Mouse (Mus musculus) embryonic facial prominence, embryonic 15.5 days (tissue): ENCODE results near the gene Ppp6r2. TPM values are rescaled to one million over a fixed set of nuclear protein-coding genes. Genes with fewer than 3 reads are reported as not detected.

Experiments used
- ATAC-seq: fragments of 200-750 bp; cut with Nextera tagmentation; 2 replicates; pipeline ENCODE4 v1.8.0; 2017; ENCODE audit warnings: low read depth, moderate TSS enrichment; ENCODE audit not compliant: insufficient number of reproducible peaks, low FRiP score, low TSS enrichment
- H3K27ac ChIP-seq: fragments of 300-500 bp; sonication (generic); replicated peaks from 2 replicates; pipeline ENCODE4 v1.5.1; 2015; ENCODE audit warnings: mild to moderate bottlenecking, inconsistent platforms
- H3K27me3 ChIP-seq: fragments of 300-500 bp; sonication (generic); 2 replicates; pipeline ENCODE4 v1.6.1; 2015; ENCODE audit warnings: inconsistent platforms
- H3K36me3 ChIP-seq: fragments of 300-500 bp; sonication (generic); 2 replicates; pipeline ENCODE4 v1.6.1; 2015; ENCODE audit warnings: mild to moderate bottlenecking, inconsistent platforms
- H3K4me1 ChIP-seq: fragments of 300-500 bp; sonication (generic); 2 replicates; pipeline ENCODE4 v1.6.1; 2015; ENCODE audit warnings: inconsistent platforms
- H3K4me2 ChIP-seq: fragments of 300-500 bp; sonication (generic); replicated peaks from 2 replicates; pipeline ENCODE4 v1.6.1; 2015; ENCODE audit warnings: mild to moderate bottlenecking, inconsistent platforms
- H3K4me3 ChIP-seq: fragments of 300-500 bp; sonication (generic); replicated peaks from 2 replicates; pipeline ENCODE4 v1.5.1; 2015; ENCODE audit warnings: mild to moderate bottlenecking, inconsistent platforms
- H3K9ac ChIP-seq: fragments of 300-500 bp; sonication (generic); 2 replicates; pipeline ENCODE4 v1.6.1; 2015; ENCODE audit warnings: inconsistent platforms
- H3K9me3 ChIP-seq: fragments of 300-500 bp; sonication (generic); replicated peaks from 2 replicates; pipeline ENCODE4 v1.6.1; 2016; ENCODE audit warnings: inconsistent platforms
- WGBS: fragments of 180-500 bp; shearing (Covaris S2); methylation state at CpG from one replicate; pipeline ENCODE4 v1.1.7; 2015; 5-methylcytosine and 5-hydroxymethylcytosine counted together
- polyA plus RNA-seq: library from polyadenylated mRNA; unstranded; fragments of >200 nt; fragmentation: Nextera tagmentation; extraction: Ambion mirVana; gene quantifications from 2 replicates; pipeline ENCODE4 v1.2.1, GENCODE M21; 2015

Gene Ppp6r2
- polyA plus RNA-seq, 1 experiment from 2014 or later = 33.3 TPM

- Histone ChIP-seq H3K9me3 (no peaks in the 10 kb centered on the region), H3K4me3 (no peak overlapping the region), H3K9ac (no peak overlapping the region), H3K27me3 (no peaks in the 10 kb centered on the region), H3K4me2 (no peak overlapping the region), H3K4me1 (no peaks in the 10 kb centered on the region), H3K36me3 (peaks cover 60% of the 10 kb centered on the region), H3K27ac (no peak overlapping the region)
- WGBS = 67% methylated on average over 5 of the region's 5 CpGs
- no peak for ATAC-seq
These were observed 53.1 kb downstream of the Ppp6r2 start for GRCm38 (mm10) chr15:89264485-89264884.

- H3K36me3 ChIP-seq = peaks cover 75% of the 10 kb centered on the region
- H3K27me3 ChIP-seq = no peaks in the 10 kb centered on the region
- no peak overlapping the region for H3K4me2 ChIP-seq
- H3K27ac ChIP-seq = no peak overlapping the region
- no peaks in the 10 kb centered on the region for H3K9me3 ChIP-seq
- ATAC-seq = no peak
- 88% methylated on average over 3 of the region's 3 CpGs for whole genome bisulfite sequencing
- no peak overlapping the region for H3K9ac ChIP-seq
- H3K4me3 ChIP-seq = no peak overlapping the region
- H3K4me1 ChIP-seq = no peaks in the 10 kb centered on the region
These were observed 64.1 kb downstream of the Ppp6r2 start for GRCm38 (mm10) chr15:89275497-89275896.

- ATAC-seq = no peak
- Histone ChIP-seq H3K27ac (no peak overlapping the region), H3K4me3 (no peak overlapping the region), H3K9me3 (no peaks in the 10 kb centered on the region), H3K27me3 (no peaks in the 10 kb centered on the region), H3K9ac (no peak overlapping the region), H3K4me2 (no peak overlapping the region), H3K36me3 (peaks cover 82% of the 10 kb centered on the region), H3K4me1 (no peaks in the 10 kb centered on the region)
- WGBS = 93% methylated on average over 4 of the region's 4 CpGs
These were observed 66.0 kb downstream of the Ppp6r2 start for GRCm38 (mm10) chr15:89277366-89277765.

- 66% methylated on average over 6 of the region's 6 CpGs for WGBS
- no peak for ATAC-seq
- H3K9me3 ChIP-seq = no peaks in the 10 kb centered on the region
- no peak overlapping the region for H3K9ac ChIP-seq
- no peaks in the 10 kb centered on the region for H3K4me1 ChIP-seq
- H3K27me3 ChIP-seq = no peaks in the 10 kb centered on the region
- no peak overlapping the region for H3K27ac ChIP-seq
- H3K4me2 ChIP-seq = no peak overlapping the region
- no peak overlapping the region for H3K4me3 ChIP-seq
- H3K36me3 ChIP-seq = peaks cover 91% of the 10 kb centered on the region
These were observed 71.2 kb downstream of the Ppp6r2 start for GRCm38 (mm10) chr15:89282546-89282945.

GRCm38 (mm10) chr15:89284094-89284493 is 72.7 kb downstream of the Ppp6r2 start:
- Histone ChIP-seq H3K4me1 (no peaks in the 10 kb centered on the region), H3K27me3 (no peaks in the 10 kb centered on the region), H3K4me3 (no peak overlapping the region), H3K9ac (no peak overlapping the region), H3K36me3 (peaks cover 91% of the 10 kb centered on the region), H3K9me3 (no peaks in the 10 kb centered on the region), H3K27ac (no peak overlapping the region), H3K4me2 (no peak overlapping the region)
- no peak for ATAC-seq
- 82% methylated on average over 2 of the region's 2 CpGs for WGBS

GRCm38 (mm10) chr15:89285004-89285403 is 73.7 kb downstream of the Ppp6r2 start:
- Histone ChIP-seq H3K9me3 (no peaks in the 10 kb centered on the region), H3K9ac (no peak overlapping the region), H3K4me1 (no peaks in the 10 kb centered on the region), H3K27ac (no peak overlapping the region), H3K4me2 (no peak overlapping the region), H3K36me3 (peaks cover 91% of the 10 kb centered on the region), H3K4me3 (no peak overlapping the region), H3K27me3 (no peaks in the 10 kb centered on the region)
- no peak for ATAC-seq

GRCm38 (mm10) chr15:89285478-89285877 is 74.1 kb downstream of the Ppp6r2 start:
- no peak overlapping the region for H3K9ac ChIP-seq
- WGBS = 93% methylated on average over 5 of the region's 5 CpGs
- no peaks in the 10 kb centered on the region for H3K4me1 ChIP-seq
- H3K4me3 ChIP-seq = no peak overlapping the region
- no peaks in the 10 kb centered on the region for H3K27me3 ChIP-seq
- no peaks in the 10 kb centered on the region for H3K9me3 ChIP-seq
- no peak for ATAC-seq
- H3K36me3 ChIP-seq = peaks cover 91% of the 10 kb centered on the region
- H3K27ac ChIP-seq = no peak overlapping the region
- no peak overlapping the region for H3K4me2 ChIP-seq

GRCm38 (mm10) chr15:89286114-89286513 is 74.8 kb downstream of the Ppp6r2 start:
- Histone ChIP-seq H3K9ac (no peak overlapping the region), H3K4me3 (no peak overlapping the region), H3K27me3 (no peaks in the 10 kb centered on the region), H3K27ac (no peak overlapping the region), H3K4me1 (no peaks in the 10 kb centered on the region), H3K4me2 (no peak overlapping the region), H3K9me3 (no peaks in the 10 kb centered on the region), H3K36me3 (peaks cover 91% of the 10 kb centered on the region)
- 72% methylated on average over 7 of the region's 7 CpGs for WGBS
- no peak for ATAC-seq

GRCm38 (mm10) chr15:89286582-89286981 is 75.2 kb downstream of the Ppp6r2 start:
- H3K27me3 ChIP-seq = no peaks in the 10 kb centered on the region
- H3K27ac ChIP-seq = no peak overlapping the region
- no peak for ATAC-seq
- H3K4me3 ChIP-seq = no peak overlapping the region
- H3K4me2 ChIP-seq = no peak overlapping the region
- no peaks in the 10 kb centered on the region for H3K4me1 ChIP-seq
- H3K9me3 ChIP-seq = no peaks in the 10 kb centered on the region
- peaks cover 88% of the 10 kb centered on the region for H3K36me3 ChIP-seq
- 82% methylated on average over 5 of the region's 5 CpGs for WGBS
- H3K9ac ChIP-seq = no peak overlapping the region

GRCm38 (mm10) chr15:89288227-89288767 is 76.9 kb downstream of the Ppp6r2 start:
- Histone ChIP-seq H3K4me3 (no peak overlapping the region), H3K27me3 (no peaks in the 10 kb centered on the region), H3K9ac (no peak overlapping the region), H3K27ac (no peak overlapping the region), H3K4me1 (no peaks in the 10 kb centered on the region), H3K36me3 (peaks cover 88% of the 10 kb centered on the region), H3K9me3 (no peaks in the 10 kb centered on the region), H3K4me2 (no peak overlapping the region)
- 86% methylated on average over 23 of the region's 23 CpGs for WGBS
- no peak for ATAC-seq

GRCm38 (mm10) chr15:89289455-89289854 is 78.1 kb downstream of the Ppp6r2 start:
- H3K36me3 ChIP-seq = peaks cover 89% of the 10 kb centered on the region
- no peak overlapping the region for H3K27ac ChIP-seq
- no peak overlapping the region for H3K4me2 ChIP-seq
- no peaks in the 10 kb centered on the region for H3K4me1 ChIP-seq
- H3K27me3 ChIP-seq = no peaks in the 10 kb centered on the region
- no peak overlapping the region for H3K9ac ChIP-seq
- WGBS = 92% methylated on average over 11 of the region's 11 CpGs
- no peaks in the 10 kb centered on the region for H3K9me3 ChIP-seq
- no peak for ATAC-seq
- no peak overlapping the region for H3K4me3 ChIP-seq

GRCm38 (mm10) chr15:89291521-89291920 is 80.2 kb downstream of the Ppp6r2 start:
- 80% methylated on average over 3 of the region's 3 CpGs for WGBS
- H3K27me3 ChIP-seq = no peaks in the 10 kb centered on the region
- H3K36me3 ChIP-seq = peaks cover 93% of the 10 kb centered on the region
- H3K9ac ChIP-seq = no peak overlapping the region
- no peak overlapping the region for H3K4me2 ChIP-seq
- H3K4me1 ChIP-seq = no peaks in the 10 kb centered on the region
- H3K27ac ChIP-seq = no peak overlapping the region
- ATAC-seq = no peak
- no peaks in the 10 kb centered on the region for H3K9me3 ChIP-seq
- H3K4me3 ChIP-seq = no peak overlapping the region
